In genomic region chr19:5837606-5838005, GRCm38 (mm10) we compare ENCODE assay signal across 17 mouse cellular contexts. TPM values are rescaled to one million over a fixed set of nuclear protein-coding genes. Genes with fewer than 3 reads are reported as not detected.
DNase-seq lines count a peak whose midpoint lies in the region; ATAC-seq and TF ChIP-seq lines count a peak whose summit lies in the region.
"Had no signal": no experiment of that assay in that cellular context is flagged by ENCODE, and none has a peak within 500 bp of the region (broad histone marks: within the 10 kb centered on the region; RNA-seq: fewer than 3 reads in every experiment).

No protein-coding gene starts in this region.

- TF ChIP-seq EP300 in heart, postnatal 0 days (IDR thresholded peaks at IDR 0.05; ENCODE audit: low read depth), result no peak

- TF ChIP-seq CTCF in liver, adult 2 months (IDR thresholded peaks at IDR 0.05; ENCODE audit: low read depth, low read length), result peak; percentile 2; the same call in 1 of the 2 replicates
- no peak for TF ChIP-seq CTCF in heart, postnatal 0 days (IDR thresholded peaks at IDR 0.05; ENCODE audit: low read depth)

- peak overlapping the region; percentile 21; the same call in 1 of the 2 replicates for H3K9ac ChIP-seq in heart, embryonic 13.5 days
- H3K9ac ChIP-seq in liver, adult 2 months (ENCODE audit: low read depth, low read length), result no peak overlapping the region
- H3K9ac ChIP-seq in heart, postnatal 0 days (replicated peaks; ENCODE audit: low read depth, low read length), result no peak overlapping the region
- H3K9ac ChIP-seq: liver, embryonic 15.5 days had no signal

- peak; percentile 47; the same call in 1 of the 2 replicates for TF ChIP-seq POLR2A in liver, adult 2 months (IDR thresholded peaks at IDR 0.05; ENCODE audit: extremely low read depth, insufficient read depth, low read length)

- H3K4me2 ChIP-seq in heart, embryonic 13.5 days, result no peak overlapping the region
- H3K4me2 ChIP-seq in heart, postnatal 0 days (ENCODE audit: low read depth, low read length), result no peak overlapping the region
- H3K4me2 ChIP-seq: liver, embryonic 15.5 days had no signal

- no peaks in the 10 kb centered on the region for H3K79me2 ChIP-seq in liver, adult 2 months (ENCODE audit: control insufficient read depth, insufficient read depth, low read length)

- no peaks in the 10 kb centered on the region for H3K9me3 ChIP-seq in heart, embryonic 13.5 days
- no peaks in the 10 kb centered on the region for H3K9me3 ChIP-seq in heart, postnatal 0 days (replicated peaks; ENCODE audit: control insufficient read depth, low read length)
- H3K9me3 ChIP-seq: G1E; limb, embryonic 10.5 days; liver, embryonic 15.5 days had no signal

- peak; percentile 15 to 69 for DNase-seq in adrenal gland, adult (ENCODE audit: inconsistent age in 2 of 2, low spot score in 1 of 2)
- no peak for DNase-seq in adrenal gland, postnatal 25 days
- DNase-seq in heart, postnatal 25 days (ENCODE audit: low spot score), result no peak
- DNase-seq in liver, adult 2 months (ENCODE audit: extremely low read depth, low read depth, low spot score), result peak; percentile 77
- DNase-seq in liver, result no peak
- peak; percentile 31 for DNase-seq in heart, postnatal 0 days (ENCODE audit: low spot score)
- DNase-seq in Muller cell, postnatal 12 days (ENCODE audit: inconsistent ontology term), result no peak
- DNase-seq: cerebellum, postnatal 10 days; kidney, postnatal 25 days; right cerebral cortex, adult 18-20 months; spleen, adult 18-20 months had no signal

- peaks cover 56% of the 10 kb centered on the region for H3K4me1 ChIP-seq in heart, embryonic 13.5 days
- peaks cover 23% of the 10 kb centered on the region for H3K4me1 ChIP-seq in liver, adult 2 months (ENCODE audit: control insufficient read depth, insufficient read depth, low read length)
- H3K4me1 ChIP-seq in heart, postnatal 0 days (ENCODE audit: control insufficient read depth, insufficient read depth), result peaks cover 64% of the 10 kb centered on the region

- intact Hi-C loops in heart, postnatal 25 days (cut with DNase I), result no loop called here

- WGBS in heart, embryonic 13.5 days, result 56% methylated on average over 8 of the region's 8 CpGs
- 3% methylated on average over 8 of the region's 8 CpGs for WGBS in liver, adult 2 months
- WGBS in heart, postnatal 0 days, result 40% methylated on average over 8 of the region's 8 CpGs

- no peak overlapping the region for H3K4me3 ChIP-seq in heart, embryonic 13.5 days
- H3K4me3 ChIP-seq in liver, adult 2 months (ENCODE audit: insufficient read depth, low read depth, low read length), result no peak overlapping the region
- no peak overlapping the region for H3K4me3 ChIP-seq in heart, postnatal 0 days (ENCODE audit: low read depth, low read length)
- H3K4me3 ChIP-seq: erythroblast, embryonic 14.5 days; limb, embryonic 10.5 days; liver, embryonic 15.5 days had no signal

- H3K36me3 ChIP-seq in heart, embryonic 13.5 days, result no peaks in the 10 kb centered on the region
- H3K36me3 ChIP-seq in liver, adult 2 months (ENCODE audit: control insufficient read depth, insufficient read depth, low read length), result no peaks in the 10 kb centered on the region
- no peaks in the 10 kb centered on the region for H3K36me3 ChIP-seq in heart, postnatal 0 days (replicated peaks; ENCODE audit: control insufficient read depth, insufficient read depth, low read length)
- H3K36me3 ChIP-seq: limb, embryonic 10.5 days had no signal

- ATAC-seq in heart, embryonic 13.5 days (ENCODE audit: extremely low read depth, insufficient number of reproducible peaks, low FRiP score, low TSS enrichment), result no peak
- no peak for ATAC-seq in heart, postnatal 0 days (ENCODE audit: insufficient read depth, low read depth)
- ATAC-seq: hindbrain, postnatal 0 days had no signal

- H3K27me3 ChIP-seq in heart, embryonic 13.5 days (replicated peaks), result no peaks in the 10 kb centered on the region
- no peaks in the 10 kb centered on the region for H3K27me3 ChIP-seq in liver, adult 2 months (ENCODE audit: control insufficient read depth, insufficient read depth, low read length)
- H3K27me3 ChIP-seq in heart, postnatal 0 days (ENCODE audit: control insufficient read depth, insufficient read depth, low read length), result no peaks in the 10 kb centered on the region
- H3K27me3 ChIP-seq: liver, embryonic 15.5 days had no signal

- peak overlapping the region; percentile 77 for H3K27ac ChIP-seq in heart, embryonic 13.5 days (replicated peaks)
- H3K27ac ChIP-seq in liver, adult 2 months (replicated peaks; ENCODE audit: insufficient read depth, low read depth, low read length), result peak overlapping the region; percentile 23
- H3K27ac ChIP-seq in heart, postnatal 0 days (ENCODE audit: low read depth), result peak overlapping the region; percentile 76
- H3K27ac ChIP-seq: hindbrain, postnatal 0 days; limb, embryonic 10.5 days; liver, embryonic 15.5 days had no signal

RNA-seq across cellular contexts. Expression of gene Frmd8, which starts 37.5 kb away (rescaled TPM):
- 40.4 and 63.3 TPM in 2 replicates for total RNA-seq in adrenal gland, postnatal 25 days (2021)
- 27.4 and 29.0 TPM in 2 replicates for polyA plus RNA-seq in heart, embryonic 13.5 days (2015; fragmentation: Nextera tagmentation; extraction: Ambion mirVana)
- total RNA-seq in heart, postnatal 25 days (2021), result 10 to 100 TPM in 1 of 2 experiments, 1 to 10 TPM in 1; 8.9 to 11.1 TPM
- 5.2 and 5.9 TPM in 2 replicates for total RNA-seq in liver, adult 2 months (2014; rRNA removed)
- 10.3 and 14.2 TPM in 2 replicates for polyA plus RNA-seq in liver, adult 2 months (2012; rRNA removed)
- 29.1 and 53.8 TPM in 2 replicates for total RNA-seq in heart, postnatal 0 days (2014; rRNA removed; ENCODE audit: low replicate concordance)
- polyA plus RNA-seq in heart, postnatal 0 days (2015; fragmentation: Nextera tagmentation; extraction: Ambion mirVana), result 12.8 and 14.9 TPM in 2 replicates

RNA-seq across cellular contexts. Expression of gene Slc25a45, which starts 40.0 kb away (rescaled TPM):
- total RNA-seq in adrenal gland, postnatal 25 days (2021), result 39.1 and 39.7 TPM in 2 replicates
- 3.7 and 4.2 TPM in 2 replicates for polyA plus RNA-seq in heart, embryonic 13.5 days (2015; fragmentation: Nextera tagmentation; extraction: Ambion mirVana)
- total RNA-seq in heart, postnatal 25 days (2021), result 1 to 10 TPM; 3.5 to 4.1 TPM
- 8.6 and 13.0 TPM in 2 replicates for total RNA-seq in liver, adult 2 months (2014; rRNA removed)
- polyA plus RNA-seq in liver, adult 2 months (2012; rRNA removed), result 52.8 and 57.7 TPM in 2 replicates
- total RNA-seq in heart, postnatal 0 days (2014; rRNA removed; ENCODE audit: low replicate concordance), result 3.1 and 4.8 TPM in 2 replicates
- 2.8 and 2.9 TPM in 2 replicates for polyA plus RNA-seq in heart, postnatal 0 days (2015; fragmentation: Nextera tagmentation; extraction: Ambion mirVana)
- polyA plus RNA-seq: erythroblast, embryonic 14.5 days had no signal

RNA-seq across cellular contexts. Expression of gene Tigd3, which starts 56.3 kb away (rescaled TPM):
- 1.3 and 2.0 TPM in 2 replicates for total RNA-seq in adrenal gland, postnatal 25 days (2021)
- 1.9 and 2.0 TPM in 2 replicates for polyA plus RNA-seq in heart, embryonic 13.5 days (2015; fragmentation: Nextera tagmentation; extraction: Ambion mirVana)
- total RNA-seq in heart, postnatal 25 days (2021), result under 1 TPM; 0.22 to 0.68 TPM
- 0.18 and 0.27 TPM in 2 replicates for total RNA-seq in liver, adult 2 months (2014; rRNA removed)
- 0.16 and 0.24 TPM in 2 replicates for polyA plus RNA-seq in liver, adult 2 months (2012; rRNA removed)
- 0.81 and 3.3 TPM in 2 replicates for total RNA-seq in heart, postnatal 0 days (2014; rRNA removed; ENCODE audit: low replicate concordance)
- 0.85 and 0.91 TPM in 2 replicates for polyA plus RNA-seq in heart, postnatal 0 days (2015; fragmentation: Nextera tagmentation; extraction: Ambion mirVana)

Comparison
In these comparisons a context has a peak if more than half of its experiments do, and no peak if none do; other contexts are left out.
1. DNase-seq: peak in adrenal gland, adult (2 of 2), liver, adult 2 months (single experiment) and heart, postnatal 0 days (single experiment); none in adrenal gland, postnatal 25 days (single experiment), heart, postnatal 25 days (single experiment), liver (single experiment) and Muller cell, postnatal 12 days (single experiment).
2. H3K27ac ChIP-seq: peak in every context shown above with its lines; median percentile 77 in heart, embryonic 13.5 days; 76 in heart, postnatal 0 days; 23 in liver, adult 2 months.